Mouse (Mus musculus) thymus, postnatal 10 days (tissue): ENCODE results near the gene Pik3ap1.
A peak's percentile ranks its signal among the peaks of the same experiment; 100 is the strongest.
"Not testable (repeated sequence)": the region's sequence is repeated elsewhere in the genome, so short reads cannot be mapped to it uniquely, and the experiment has no call there.

Source experiments
- DNase-seq, 2 experiments: peaks; one replicate each; pipeline ENCODE4 v3.0.0; 2021; ENCODE audit warnings: low spot score in 2 of 2

Gene Pik3ap1

DNA sequence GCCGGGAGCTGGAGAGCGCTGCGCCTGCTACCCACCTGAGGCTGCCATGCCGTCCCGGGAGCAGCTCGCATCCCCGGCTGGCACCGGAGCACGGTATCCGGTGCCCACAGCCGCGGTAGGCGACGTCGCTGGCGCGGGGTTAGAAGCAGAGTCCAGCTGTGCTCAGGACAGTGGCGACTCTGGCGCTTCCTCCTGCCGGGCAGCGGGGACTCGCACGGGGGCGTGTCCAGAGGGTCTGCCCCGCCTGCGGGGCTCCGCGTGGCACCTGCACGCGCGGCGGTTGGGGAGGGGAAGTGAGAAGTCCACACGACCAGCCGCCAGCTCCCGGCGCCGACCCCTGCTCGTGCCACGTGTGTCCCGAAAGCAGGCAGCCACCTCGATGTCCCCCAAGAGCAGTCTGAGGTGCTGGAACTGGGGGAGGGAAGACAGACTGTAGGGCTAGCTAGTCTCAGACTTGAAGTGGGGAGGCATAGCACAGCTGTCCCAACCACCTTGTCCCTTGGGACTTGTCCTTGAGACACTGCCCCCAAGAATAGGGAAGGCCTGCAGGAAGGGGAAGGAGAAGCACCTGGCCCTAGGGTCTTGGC is at the start of gene Pik3ap1:
Pik3ap1 (minus strand) TSS at position 181 of the 587 bp plus-strand sequence.
- DNase-seq: peak; percentile 5 to 23

DNA sequence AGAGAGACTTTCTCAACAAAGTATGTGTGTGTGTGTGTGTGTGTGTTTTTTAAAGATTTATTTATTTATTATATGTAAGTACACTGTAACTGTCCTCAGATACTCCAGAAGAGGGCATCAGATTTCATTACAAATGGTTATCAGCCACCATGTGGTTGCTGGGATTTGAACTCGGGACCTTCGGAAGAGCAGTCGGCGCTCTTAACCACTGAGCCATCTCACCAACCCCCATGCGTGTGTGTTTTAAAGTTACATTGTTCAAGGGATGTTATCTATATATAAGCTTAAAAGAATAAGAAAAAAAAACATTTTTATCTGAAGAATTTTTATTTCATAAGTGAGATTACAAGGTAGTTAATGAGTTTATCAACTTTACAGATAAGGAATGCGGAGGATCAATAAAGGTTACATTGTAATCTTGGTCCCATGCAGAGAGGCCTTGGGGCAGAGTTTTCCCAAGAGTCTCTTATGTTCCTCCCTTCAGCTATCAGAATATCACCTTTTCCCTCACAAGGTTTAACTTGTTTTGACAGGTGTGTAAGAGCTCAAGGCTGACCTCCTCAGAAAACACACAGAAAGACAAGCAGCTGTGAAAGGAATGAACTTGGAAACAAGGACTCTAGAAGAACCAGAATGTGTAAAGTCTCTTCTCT is 46.7 kb upstream of the Pik3ap1 start:
- DNase-seq: not testable (repeated sequence)

DNA sequence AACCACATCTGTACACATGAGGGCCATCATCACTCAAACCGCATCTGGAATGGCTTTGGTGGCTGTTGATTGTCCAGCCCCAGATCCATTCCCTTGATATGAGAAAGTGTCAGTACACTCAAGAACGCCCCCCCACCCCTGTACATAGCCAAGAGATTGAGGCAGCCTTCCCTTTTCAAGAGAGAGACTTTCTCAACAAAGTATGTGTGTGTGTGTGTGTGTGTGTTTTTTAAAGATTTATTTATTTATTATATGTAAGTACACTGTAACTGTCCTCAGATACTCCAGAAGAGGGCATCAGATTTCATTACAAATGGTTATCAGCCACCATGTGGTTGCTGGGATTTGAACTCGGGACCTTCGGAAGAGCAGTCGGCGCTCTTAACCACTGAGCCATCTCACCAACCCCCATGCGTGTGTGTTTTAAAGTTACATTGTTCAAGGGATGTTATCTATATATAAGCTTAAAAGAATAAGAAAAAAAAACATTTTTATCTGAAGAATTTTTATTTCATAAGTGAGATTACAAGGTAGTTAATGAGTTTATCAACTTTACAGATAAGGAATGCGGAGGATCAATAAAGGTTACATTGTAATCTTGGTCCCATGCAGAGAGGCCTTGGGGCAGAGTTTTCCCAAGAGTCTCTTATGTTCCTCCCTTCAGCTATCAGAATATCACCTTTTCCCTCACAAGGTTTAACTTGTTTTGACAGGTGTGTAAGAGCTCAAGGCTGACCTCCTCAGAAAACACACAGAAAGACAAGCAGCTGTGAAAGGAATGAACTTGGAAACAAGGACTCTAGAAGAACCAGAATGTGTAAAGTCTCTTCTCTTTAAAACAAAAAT is 41.2 kb upstream of the Pik3ap1 start:
- DNase-seq: not testable (repeated sequence)

DNA sequence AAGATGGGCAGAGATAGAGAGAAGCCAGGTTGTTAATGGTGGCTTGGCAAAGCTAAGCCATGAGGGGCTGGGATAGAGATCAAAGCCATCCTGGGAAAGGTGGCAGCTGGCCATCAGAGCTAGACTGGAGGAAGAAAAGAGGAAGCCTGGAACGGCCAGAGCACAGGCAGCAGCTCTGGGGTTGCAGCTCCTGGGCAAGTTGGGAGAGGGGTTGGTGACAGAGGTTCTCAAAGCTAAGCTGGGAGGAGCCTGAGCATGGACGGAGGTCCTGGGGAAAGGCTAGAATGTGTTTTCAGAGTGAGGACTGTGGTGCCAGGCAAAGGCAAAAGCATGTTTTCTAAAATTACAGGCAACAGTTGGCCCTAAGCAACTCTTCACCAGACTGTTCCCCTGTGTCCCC is 36.4 kb upstream of the Pik3ap1 start:
- no peak for DNase-seq

DNA sequence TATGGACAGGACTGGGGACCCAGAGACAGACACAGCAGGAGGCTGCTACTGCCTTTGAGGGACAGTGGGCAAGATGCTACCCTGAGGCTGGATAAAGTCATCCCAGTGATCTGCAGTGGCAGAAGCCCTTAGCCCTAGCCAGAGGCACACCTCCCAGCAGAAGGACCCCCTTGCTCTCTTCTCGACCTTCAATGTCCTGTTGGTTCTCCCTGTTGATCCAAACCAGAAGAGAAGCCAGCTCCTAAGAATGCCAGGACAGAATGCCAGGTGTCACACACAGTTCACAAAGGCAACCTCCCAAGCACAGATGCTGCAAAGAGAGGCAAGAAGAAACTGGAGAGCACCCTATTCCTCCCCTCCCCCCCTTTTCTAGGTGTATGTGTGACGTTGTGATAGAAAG is 33.9 kb upstream of the Pik3ap1 start:
- DNase-seq: no peak

DNA sequence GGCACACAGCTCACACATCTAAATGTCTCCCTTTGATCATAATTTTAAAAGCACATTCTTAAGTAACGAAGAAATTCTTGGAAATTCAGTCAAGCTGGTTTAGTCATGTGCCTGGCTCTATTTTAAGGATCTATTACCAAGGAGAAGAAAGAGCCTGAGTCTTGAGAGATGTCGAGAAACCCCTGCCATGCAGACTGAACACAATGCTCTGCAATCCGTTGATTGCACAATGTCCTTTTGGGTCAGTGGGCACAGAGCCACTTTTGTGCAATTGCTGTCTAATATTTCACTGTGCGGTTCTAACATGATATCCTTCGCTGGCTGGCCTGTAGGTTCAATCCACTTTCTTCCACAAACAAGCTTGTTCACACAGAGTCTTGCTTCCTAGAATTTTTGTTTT is 33.1 kb upstream of the Pik3ap1 start:
- no peak for DNase-seq

DNA sequence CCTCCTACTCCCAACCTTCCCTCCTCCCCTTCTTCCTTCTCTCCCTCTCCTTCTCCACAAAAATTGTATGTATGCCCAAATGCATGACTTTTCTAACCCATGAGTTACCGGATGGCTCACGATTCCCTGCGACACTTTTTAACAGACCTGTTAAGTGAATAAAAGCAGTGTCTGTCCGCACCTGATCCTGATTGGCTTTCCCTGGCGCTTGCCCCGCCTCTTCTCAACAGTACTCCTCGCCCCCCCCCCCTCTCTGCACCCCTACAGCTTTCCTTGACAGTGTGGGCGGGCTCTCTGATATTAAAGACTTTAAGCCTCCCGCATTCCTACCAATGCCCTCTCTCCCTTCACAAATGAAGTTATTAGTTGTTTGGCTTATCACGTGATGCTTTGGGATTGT is 31.3 kb upstream of the Pik3ap1 start:
- no peak for DNase-seq

DNA sequence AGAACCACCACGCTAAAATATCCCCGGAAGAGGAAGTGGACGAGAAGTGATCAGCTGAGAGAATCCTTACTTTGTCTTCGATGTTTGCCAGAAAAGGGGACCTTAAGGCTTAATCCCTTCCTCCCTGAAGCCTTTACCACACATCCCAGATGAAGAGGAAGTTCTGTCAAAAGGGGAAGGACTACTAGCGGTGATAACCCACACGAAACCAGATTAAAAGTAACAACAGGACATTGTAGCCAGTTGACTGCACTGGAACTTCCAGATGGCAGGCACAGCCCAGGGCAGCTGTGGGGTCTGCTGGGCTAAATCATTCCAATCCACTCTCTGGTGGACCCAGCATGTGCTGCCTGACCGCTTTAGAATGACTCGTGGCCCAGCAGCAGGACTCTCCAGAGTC is 17.7 kb upstream of the Pik3ap1 start:
- no peak for DNase-seq

DNA sequence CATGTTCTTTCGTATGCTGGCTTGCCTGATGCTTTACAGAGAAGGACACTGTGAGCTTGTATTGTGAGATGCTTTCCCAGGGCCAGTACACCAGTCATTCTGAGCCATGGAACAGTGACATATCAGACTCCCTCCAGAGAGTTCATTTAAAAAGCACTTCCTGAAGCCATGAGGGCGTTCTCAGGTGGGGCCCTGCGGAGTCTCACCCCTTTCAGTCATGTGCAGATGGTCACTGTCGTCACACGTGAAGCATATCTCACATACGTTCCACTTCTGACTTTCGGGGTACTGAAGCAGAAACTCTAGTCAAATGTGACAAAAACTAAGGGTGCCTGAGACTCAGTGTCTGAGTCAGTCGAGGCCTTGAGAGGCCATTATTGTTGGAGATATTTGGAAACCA is 6.0 kb upstream of the Pik3ap1 start:
- DNase-seq: no peak

DNA sequence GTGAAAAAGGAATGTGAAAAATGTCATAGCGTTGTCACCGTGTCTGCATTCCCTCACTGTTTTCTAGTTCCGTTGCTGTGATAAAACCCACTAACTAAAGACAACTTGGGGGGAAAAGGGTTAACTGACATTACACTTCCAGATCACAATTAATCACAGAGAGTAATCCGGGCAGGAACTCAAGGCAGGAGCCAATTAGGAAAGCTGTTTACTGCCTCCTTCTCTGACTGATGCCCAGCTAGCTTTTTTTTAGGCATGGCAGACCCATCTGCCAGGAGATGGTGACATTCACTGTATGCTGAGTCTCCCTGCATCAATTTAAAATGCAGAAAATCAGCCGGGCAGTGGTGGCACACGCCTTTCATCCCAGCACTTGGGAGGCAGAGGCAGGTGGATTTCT is 4.4 kb upstream of the Pik3ap1 start:
- no peak for DNase-seq

DNA sequence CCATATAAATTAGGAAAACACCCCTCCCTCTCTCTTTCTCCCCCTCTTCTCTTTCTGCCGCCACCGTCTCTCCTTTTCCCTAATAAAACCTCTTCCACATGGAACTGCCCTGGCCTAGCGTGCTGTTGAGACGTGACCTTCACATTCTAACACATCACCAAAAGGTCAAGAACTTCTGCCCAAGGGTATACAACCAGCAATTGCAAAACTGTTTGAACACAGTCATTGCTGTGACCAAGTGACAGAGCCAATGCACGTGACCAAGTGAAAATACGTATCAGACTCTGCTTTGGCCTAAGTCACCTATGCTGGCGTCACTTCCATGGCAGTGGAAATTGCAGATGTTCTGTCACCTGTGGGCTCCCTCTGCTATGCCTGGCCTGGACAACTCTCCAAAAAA is 3.3 kb upstream of the Pik3ap1 start:
- DNase-seq: no peak

DNA sequence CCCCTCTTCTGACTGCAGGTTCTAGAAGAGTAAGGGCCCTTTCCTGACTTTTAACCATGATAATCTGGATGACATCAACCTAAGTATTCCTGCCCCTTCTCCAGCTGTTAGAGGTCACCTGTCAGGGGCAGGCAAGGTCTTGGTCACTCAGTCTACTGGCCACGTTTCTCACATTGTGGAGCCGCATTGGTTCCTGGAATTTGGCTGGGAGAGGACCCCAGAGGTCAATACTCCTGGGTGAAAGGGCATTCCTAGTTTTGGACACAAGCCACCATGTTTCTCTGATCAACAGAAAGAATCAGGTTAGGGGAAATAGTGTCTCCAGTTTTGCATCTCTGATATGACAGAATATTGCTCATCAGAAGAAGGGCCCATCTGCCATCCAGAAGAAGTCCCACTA is 2.4 kb upstream of the Pik3ap1 start:
- DNase-seq: no peak

DNA sequence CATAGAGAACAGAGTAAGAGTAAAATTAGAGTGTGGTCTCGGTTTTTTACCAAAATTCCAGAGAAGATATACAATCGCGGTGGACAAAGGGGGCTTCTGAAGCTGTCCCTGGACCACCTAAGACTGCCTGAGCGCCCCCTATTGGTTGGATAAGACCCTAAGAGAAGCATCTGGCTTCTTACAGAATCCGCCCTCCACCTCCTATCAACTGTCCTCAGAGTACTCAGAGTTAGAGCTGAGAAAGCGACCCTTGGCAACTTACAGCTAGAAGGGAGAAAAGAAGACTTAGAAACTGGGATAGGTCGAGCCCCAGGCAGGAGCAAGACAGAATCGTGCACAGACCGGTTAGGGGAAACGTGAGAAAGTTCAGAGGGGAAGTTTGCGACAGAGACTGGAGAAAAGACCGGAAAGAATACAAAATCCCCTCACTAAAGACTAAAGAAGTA is 473 bp downstream of the Pik3ap1 start:
- DNase-seq: peak; percentile 6 to 61

DNA sequence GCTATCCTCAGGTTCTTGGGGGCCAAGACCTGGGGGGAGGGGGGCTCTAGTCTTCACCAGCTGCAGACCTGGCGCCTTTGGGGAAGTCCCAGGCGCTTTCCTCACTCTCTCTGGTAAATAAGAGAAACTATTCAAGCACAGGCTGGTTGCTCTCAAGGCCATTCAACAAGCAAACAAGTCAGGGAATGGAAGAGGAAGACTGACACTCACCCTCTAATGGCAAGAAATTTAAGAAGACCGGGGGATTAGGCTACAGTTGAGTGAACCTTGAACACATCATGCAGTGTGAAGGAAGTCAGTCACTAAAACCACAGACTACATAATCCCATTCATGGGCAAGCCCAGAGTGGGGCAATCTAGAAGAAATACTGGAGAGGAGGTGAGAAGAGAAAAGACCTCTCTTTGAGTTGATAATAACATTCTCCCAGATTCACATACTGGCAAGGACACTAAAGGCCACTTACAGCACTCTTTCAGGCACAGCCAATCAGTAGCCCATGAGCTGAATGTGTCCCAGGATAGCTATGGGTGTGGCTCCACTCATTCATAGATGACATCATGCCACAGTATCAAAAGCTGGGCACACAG is 2.4 kb downstream of the Pik3ap1 start:
- no peak for DNase-seq

DNA sequence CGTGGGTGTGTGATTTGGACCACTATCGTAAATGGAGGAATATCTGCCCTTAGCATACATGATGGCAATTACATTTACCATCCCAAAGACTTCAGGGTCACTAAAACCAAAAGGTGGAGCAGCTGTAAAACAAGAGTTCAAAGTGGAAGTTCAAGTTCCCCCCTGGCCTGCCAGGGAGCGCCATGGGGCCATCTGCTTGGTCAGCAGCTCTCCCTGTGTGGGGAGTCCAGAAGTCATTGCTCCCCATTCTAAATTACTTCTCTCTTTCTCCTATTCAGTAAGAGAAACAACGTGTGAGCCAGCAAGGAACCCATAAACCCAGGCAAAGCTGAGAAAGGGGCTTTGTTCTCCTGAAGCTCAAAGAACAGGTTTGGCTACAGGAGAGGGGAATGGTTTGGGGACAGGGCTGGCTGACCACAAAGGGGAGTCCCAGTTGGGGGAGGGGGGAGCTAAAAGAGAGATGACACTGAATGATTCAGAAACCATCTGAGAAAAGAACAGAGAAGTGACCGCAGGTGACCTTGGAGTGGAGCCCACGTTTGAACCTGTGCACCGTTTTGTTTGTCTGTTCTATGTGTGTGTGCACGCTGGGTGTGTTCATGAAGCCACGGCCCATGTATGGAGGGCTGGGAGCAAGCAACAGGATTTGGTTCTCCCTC is 3.2 kb downstream of the Pik3ap1 start:
- DNase-seq: no peak

DNA sequence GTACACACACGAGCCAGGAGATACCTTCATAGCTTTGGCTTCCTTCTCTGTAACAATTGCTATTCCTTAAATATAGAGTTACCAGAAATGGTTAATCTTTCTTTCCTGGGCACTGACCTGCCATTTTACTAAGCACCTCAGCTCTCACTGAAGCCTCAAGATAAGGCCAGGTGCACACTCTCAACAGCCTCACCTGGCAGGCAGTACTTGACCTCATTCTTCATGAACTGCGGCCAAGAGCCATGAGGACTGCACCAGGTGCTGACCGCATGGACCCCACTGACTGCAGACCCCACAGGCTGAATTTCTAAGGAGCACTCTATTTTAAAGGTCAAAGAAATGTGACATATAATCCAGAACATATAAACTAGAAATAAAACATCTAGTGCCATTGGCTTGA is 5.7 kb downstream of the Pik3ap1 start:
- no peak for DNase-seq

DNA sequence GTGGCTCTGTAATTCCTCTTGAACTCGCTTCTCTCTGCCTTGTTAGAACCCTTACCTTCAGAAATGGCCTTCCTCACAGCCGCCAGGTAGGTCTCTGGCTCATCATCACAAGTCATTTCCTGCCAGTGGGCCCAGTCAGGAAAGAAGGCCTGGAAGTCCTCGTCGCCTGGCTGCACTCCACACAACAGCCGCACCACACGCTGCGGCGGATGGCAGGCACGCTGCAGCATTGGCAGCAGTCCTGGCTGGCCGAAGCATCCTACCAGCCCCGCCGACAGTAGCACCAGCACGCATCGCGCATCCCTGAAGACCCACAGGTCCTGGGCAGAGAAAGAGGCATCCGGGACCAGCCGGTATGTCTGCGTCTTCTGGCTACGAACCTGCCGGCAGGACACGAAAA is 9.1 kb downstream of the Pik3ap1 start:
- DNase-seq: no peak

DNA sequence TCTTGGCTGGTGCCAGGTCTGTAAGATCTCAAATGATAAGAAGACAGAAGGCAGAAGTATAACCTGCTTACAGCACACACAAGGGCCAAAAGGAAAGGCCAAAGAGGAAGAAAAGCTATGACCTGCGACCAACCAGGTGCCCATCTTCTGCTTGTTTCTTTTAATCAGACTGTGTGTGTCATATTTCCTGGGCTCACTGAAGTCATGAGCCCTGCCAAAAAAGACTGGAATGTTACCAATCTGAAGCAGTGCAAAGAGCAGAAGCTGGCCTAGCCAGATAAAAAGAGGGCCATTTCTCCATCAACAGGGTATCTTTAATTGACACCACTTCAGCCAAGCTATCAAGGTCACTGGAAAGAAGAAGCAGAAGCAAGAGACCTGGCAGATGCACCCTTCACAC is 9.8 kb downstream of the Pik3ap1 start:
- no peak for DNase-seq

DNA sequence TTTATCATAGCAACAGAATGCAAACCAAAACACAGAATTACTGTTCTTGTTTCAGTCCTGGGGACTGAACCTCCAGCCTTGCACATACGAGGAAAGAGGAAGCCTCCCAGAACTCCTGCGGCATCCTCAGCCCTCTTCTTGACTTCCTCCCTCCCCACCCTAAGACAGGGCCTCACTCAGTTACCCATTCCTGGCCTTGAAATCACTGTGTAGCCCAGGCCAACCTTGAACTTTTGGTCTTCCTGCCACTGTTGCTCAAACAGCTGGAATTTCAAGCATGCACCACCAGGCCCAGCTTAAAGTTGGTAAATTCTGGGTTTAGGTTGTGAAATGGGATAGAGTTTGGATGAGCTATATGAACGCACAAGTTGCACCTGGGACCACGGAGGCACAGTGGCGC is 10.2 kb downstream of the Pik3ap1 start:
- DNase-seq: no peak

DNA sequence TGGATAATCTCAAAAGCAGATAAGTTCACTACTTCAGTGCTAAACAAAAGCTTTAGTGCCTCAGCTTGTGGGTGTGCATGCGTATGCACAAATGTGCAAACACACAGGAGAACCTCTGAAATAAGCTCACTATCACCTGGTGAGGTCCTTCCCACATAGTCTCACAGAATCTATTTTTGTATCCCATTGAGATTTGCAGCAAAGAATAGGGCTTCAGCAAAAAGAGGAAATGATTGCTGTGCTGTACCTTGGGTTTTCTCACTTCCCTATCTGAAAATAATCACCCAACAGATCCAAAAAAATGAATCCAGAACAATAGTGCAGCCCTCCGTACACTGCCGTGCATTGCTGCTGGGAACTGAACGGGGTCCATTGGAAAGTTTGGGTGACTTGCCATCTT is 12.6 kb downstream of the Pik3ap1 start:
- DNase-seq: no peak

DNA sequence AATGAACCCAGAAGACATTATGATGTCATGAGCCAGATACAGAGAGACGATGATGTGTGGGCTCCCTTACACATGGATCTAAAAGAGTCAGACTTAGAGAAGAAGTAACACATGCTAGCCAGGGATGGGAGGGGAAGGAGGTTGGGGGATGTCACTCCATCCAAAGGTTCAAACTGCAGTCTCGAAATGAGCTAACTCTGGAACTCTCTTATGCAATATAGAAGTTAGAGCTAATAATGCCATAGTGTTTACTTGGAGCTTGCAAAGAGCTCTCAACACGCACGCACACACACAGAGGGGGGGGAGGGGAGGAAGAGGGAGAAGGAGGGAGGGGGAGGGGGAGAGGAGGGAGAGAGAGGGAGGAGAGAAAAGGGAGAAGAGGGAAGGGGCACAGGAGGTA is 13.5 kb downstream of the Pik3ap1 start:
- no peak for DNase-seq
